Mouse (Mus musculus) lung, embryonic 16.5 days (tissue): Measurements from ENCODE around the gene Mlxip. TPM values are rescaled to one million over a fixed set of nuclear protein-coding genes. Genes with fewer than 3 reads are reported as not detected.

Experiments used
- polyA plus RNA-seq: library from polyadenylated mRNA; unstranded; fragments of >200 nt; fragmentation: Nextera tagmentation; extraction: Ambion mirVana; gene quantifications from 2 replicates; pipeline ENCODE4 v1.2.1, GENCODE M21; 2015

The Mlxip gene
- polyA plus RNA-seq, 1 experiment from 2014 or later, result 17.8 TPM

Other genes starting within 250 kb of the Mlxip start
- gene Psmd9, start 225.4 kb upstream of the Mlxip start, polyA plus RNA-seq, result 87.0 and 91.8 TPM in 2 replicates
- 0.18 and 0.91 TPM in 2 replicates for gene Hpd, start 212.1 kb upstream of the Mlxip start, polyA plus RNA-seq
- gene Wdr66, start 142.7 kb upstream of the Mlxip start, polyA plus RNA-seq, result 1.3 and 1.5 TPM in 2 replicates
- 21.8 and 23.9 TPM in 2 replicates for gene Bcl7a, start 51.0 kb upstream of the Mlxip start, polyA plus RNA-seq
- gene Lrrc43, start 94.5 kb downstream of the Mlxip start, polyA plus RNA-seq, result 1.5 and 1.7 TPM in 2 replicates
- gene Il31, start 94.7 kb downstream of the Mlxip start, polyA plus RNA-seq, result not detected in 2 replicates
- 0.84 and 0.99 TPM in 2 replicates for gene B3gnt4, start 115.7 kb downstream of the Mlxip start, polyA plus RNA-seq
- gene Diablo, start 129.4 kb downstream of the Mlxip start, polyA plus RNA-seq, result 104 and 113 TPM in 2 replicates
- 0.59 and 0.91 TPM in 2 replicates for gene Gm49027, start 130.7 kb downstream of the Mlxip start, polyA plus RNA-seq
- 23.7 and 26.9 TPM in 2 replicates for gene Vps33a, start 178.2 kb downstream of the Mlxip start, polyA plus RNA-seq